Mouse (Mus musculus) liver, embryonic 14 days (tissue): ENCODE measurements around the gene Stk4. TPM values are rescaled to one million over a fixed set of nuclear protein-coding genes. Genes with fewer than 3 reads are reported as not detected.

Experiments used
- polyA plus RNA-seq: library from polyadenylated mRNA; depleted of rRNA; stranded (reverse); fragments of >200 nt; gene quantifications from 2 replicates; pipeline ENCODE4 v1.2.3, GENCODE M21; 2012; rRNA removed

Gene Stk4
- polyA plus RNA-seq = 11.5 and 12.1 TPM in 2 replicates

GRCm38 (mm10) chr2:164070142-164070764 is at the start of gene Stk4:
TSS of gene Stk4 (plus strand) at chr2:164070322.

GRCm38 (mm10) chr2:164025150-164025549 is 45.0 kb upstream of the Stk4 start, which contains the start of gene Pabpc1l:
TSS of gene Pabpc1l (plus strand) at chr2:164025450.

GRCm38 (mm10) chr2:164070765-164071436 is 779 bp downstream of the Stk4 start, which contains the start of gene Tomm34:
TSS of gene Tomm34 (minus strand) at chr2:164071169.

GRCm38 (mm10) chr2:164170902-164171301 is 100.8 kb downstream of the Stk4 start, which contains the start of gene Kcns1:
TSS of gene Kcns1 (minus strand) at chr2:164171113.

GRCm38 (mm10) chr2:164182692-164183255 is 112.7 kb downstream of the Stk4 start, which contains the start of gene Wfdc5:
TSS of gene Wfdc5 (minus strand) at chr2:164182742.

GRCm38 (mm10) chr2:164190576-164190975 is 120.5 kb downstream of the Stk4 start, which contains the start of gene Wfdc12:
TSS of gene Wfdc12 (minus strand) at chr2:164190608.

GRCm38 (mm10) chr2:164199626-164200327 is 129.7 kb downstream of the Stk4 start, which contains the start of gene Wfdc15a:
TSS of gene Wfdc15a (minus strand) at chr2:164200130.

Other genes with a start within 250 kb of the Stk4 start
- gene Ccn5, start 249.5 kb upstream of the Stk4 start, polyA plus RNA-seq = 0.01 TPM in 1 of 2 replicates, not detected in the other
- not detected in 2 replicates for gene Kcnk15, start 216.7 kb upstream of the Stk4 start, polyA plus RNA-seq
- gene Rims4, start 151.6 kb upstream of the Stk4 start, polyA plus RNA-seq = 0.13 and 0.14 TPM in 2 replicates
- 31.1 and 37.7 TPM in 2 replicates for gene Ywhab, start 75.4 kb upstream of the Stk4 start, polyA plus RNA-seq
- gene Pabpc1l, start 44.9 kb upstream of the Stk4 start, polyA plus RNA-seq = 0.29 and 0.33 TPM in 2 replicates
- gene Tomm34, start 847 bp downstream of the Stk4 start, polyA plus RNA-seq = 10.0 and 12.8 TPM in 2 replicates
- gene Kcns1, start 100.8 kb downstream of the Stk4 start, polyA plus RNA-seq = 0.01 TPM in 1 of 2 replicates, not detected in the other
- gene Wfdc5, start 112.4 kb downstream of the Stk4 start, polyA plus RNA-seq = not detected in 2 replicates
- not detected in 2 replicates for gene Wfdc12, start 120.3 kb downstream of the Stk4 start, polyA plus RNA-seq
- not detected in 2 replicates for gene Wfdc15a, start 129.8 kb downstream of the Stk4 start, polyA plus RNA-seq
- gene Wfdc15b, start 151.3 kb downstream of the Stk4 start, polyA plus RNA-seq = 0.12 TPM in 1 of 2 replicates, not detected in the other
- gene Svs2, start 168.1 kb downstream of the Stk4 start, polyA plus RNA-seq = not detected in 2 replicates
- not detected in 2 replicates for gene Svs3b, start 186.3 kb downstream of the Stk4 start, polyA plus RNA-seq
- not detected in 2 replicates for gene Svs4, start 208.1 kb downstream of the Stk4 start, polyA plus RNA-seq
- not detected in 2 replicates for gene Svs3a, start 218.9 kb downstream of the Stk4 start, polyA plus RNA-seq
- not detected in 2 replicates for gene Svs6, start 246.4 kb downstream of the Stk4 start, polyA plus RNA-seq